Mouse (Mus musculus) brown adipose tissue, adult 24 weeks (tissue): ENCODE results near the gene Rnf138rt1. TPM values are rescaled to one million over a fixed set of nuclear protein-coding genes. Genes with fewer than 3 reads are reported as not detected.

Source experiments
- H3K27ac ChIP-seq: fragments of 200-500 bp; replicated peaks from 2 replicates; pipeline ENCODE4 v1.5.1; 2012; ENCODE audit warnings: low read depth, mild to moderate bottlenecking, low read length
- H3K4me1 ChIP-seq: fragments of 200-500 bp; 2 replicates; pipeline ENCODE4 v1.6.1; 2012; ENCODE audit warnings: low read length, mixed read lengths; ENCODE audit not compliant: control insufficient read depth, insufficient read depth, insufficient read length
- H3K4me3 ChIP-seq: fragments of 200-500 bp; 2 replicates; pipeline ENCODE4 v1.5.1; 2012; ENCODE audit warnings: low read depth, mild to moderate bottlenecking, low read length, moderate library complexity; ENCODE audit not compliant: insufficient read depth
- polyA plus RNA-seq: library from polyadenylated mRNA; stranded (reverse); fragments of >200 nt; gene quantifications from 2 replicates; pipeline ENCODE4 v1.2.4, GENCODE M21; 2012; ENCODE audit not compliant: missing spikeins, insufficient read depth, insufficient read length

Rnf138rt1 gene
- not detected in 2 replicates for polyA plus RNA-seq

DNA sequence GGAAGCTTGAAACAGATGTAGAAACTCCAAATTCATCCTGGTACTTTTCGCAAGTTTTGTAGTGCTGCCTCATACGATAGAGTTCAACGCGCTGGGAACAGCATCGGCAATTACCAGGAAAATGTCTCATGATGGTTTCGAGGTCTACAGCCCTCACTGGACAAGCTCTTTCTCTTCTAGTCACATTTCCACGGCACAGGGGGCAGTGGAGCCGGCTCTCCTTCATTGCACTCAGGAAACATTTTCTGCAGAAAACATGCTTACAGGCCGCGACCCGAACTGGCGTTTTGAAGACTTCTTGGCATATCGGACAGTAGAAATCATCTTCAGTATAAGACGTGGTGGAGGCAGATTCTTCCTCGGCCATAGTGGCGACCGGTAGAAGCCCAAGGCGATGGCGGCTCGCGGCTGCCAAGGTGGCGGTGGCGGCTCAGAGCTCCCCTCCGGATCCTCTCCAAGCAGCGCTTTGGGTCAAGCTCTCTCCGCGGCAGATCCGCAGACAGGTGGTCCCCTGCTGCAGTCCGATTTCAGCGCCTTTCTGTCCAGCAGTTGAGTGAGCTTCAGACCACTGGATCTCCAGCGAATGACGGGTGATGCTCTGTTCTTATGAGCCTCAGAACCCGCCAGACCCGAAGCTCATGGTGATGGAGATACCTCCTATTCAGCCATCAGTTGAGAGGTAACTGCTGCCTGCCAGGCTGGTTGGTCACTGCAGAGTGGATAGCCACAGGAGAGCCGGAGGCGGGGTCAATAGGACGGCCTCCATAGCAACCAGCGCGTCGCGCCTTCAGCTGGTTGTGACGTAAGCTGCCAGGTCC, at the start of gene Rnf138rt1:
Gene Rnf138rt1 (minus strand): TSS at position 713 of the 818 bp plus-strand sequence.
- Histone ChIP-seq H3K4me1 (no peaks in the 10 kb centered on the region; the same call in 1 of the 2 replicates), H3K27ac (no peak within 1 kb of the TSS), H3K4me3 (peak within 1 kb of the TSS; percentile 40)

DNA sequence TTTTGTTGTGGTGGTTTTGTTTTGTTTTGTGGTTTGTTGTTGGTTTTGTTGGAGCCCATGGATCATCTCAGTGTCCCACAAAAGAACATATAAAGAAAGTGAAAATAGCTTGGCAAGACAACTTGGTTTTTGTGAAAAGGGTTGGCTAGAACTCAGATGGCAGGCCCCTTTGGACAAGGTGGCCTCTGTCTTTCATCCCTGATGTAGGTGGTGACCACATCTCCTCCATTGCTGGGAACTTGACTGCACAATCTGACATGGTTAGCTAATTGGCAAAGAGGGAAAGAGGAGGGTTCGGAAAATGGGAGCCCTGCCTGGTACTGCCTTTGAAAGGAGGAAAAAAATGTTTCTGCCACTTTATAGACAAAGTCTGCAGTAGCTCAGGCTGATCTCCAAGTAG, 46.1 kb upstream of the Rnf138rt1 start:
- Histone ChIP-seq H3K4me1 (no peaks in the 10 kb centered on the region), H3K27ac (no peak overlapping the region), H3K4me3 (no peak overlapping the region)

DNA sequence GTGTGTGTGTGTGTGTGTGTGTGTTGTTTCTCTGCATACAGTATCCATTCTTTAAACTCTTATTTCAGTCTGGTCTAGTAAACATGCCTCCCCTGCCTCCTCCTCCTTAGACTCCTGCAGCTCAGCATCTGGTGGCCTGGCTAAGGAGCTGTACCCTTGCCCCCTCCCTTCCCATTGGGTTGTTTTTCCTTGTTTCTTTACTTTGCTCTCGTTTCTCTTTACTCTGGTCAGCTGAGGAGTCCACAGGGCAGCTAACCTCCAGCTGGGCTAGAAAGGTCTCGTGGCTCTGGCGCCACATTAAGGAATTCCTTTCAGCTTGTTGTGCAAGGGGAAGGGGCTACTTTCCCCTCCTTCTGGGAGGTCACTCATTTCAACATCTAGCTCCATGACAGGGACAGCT, 5.2 kb upstream of the Rnf138rt1 start:
- Histone ChIP-seq H3K4me3 (no peak overlapping the region), H3K27ac (no peak overlapping the region), H3K4me1 (no peaks in the 10 kb centered on the region)

DNA sequence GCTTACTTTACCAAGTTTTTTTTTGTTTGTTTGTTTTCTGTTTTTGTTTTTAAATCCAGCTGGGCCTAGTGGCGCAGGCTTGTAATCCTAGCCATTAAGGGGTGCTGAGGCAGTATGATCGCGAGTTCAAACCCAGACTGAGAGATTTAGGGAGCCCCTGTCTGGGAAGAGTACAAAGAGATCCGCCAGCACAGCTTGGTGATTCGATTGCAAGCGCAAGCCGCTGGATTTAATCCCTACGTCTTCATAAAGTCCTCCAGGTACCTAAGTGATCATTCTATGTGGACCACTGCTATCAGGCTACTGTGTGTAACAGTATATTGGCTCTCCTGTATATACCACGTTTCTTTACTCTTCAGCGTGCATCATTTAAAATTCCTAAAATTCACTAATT, 303 bp upstream of the Rnf138rt1 start:
- H3K4me3 ChIP-seq: peak overlapping the region; percentile 40; the same call in 1 of the 2 replicates
- H3K4me1 ChIP-seq: no peaks in the 10 kb centered on the region; the same call in 1 of the 2 replicates
- no peak overlapping the region for H3K27ac ChIP-seq

DNA sequence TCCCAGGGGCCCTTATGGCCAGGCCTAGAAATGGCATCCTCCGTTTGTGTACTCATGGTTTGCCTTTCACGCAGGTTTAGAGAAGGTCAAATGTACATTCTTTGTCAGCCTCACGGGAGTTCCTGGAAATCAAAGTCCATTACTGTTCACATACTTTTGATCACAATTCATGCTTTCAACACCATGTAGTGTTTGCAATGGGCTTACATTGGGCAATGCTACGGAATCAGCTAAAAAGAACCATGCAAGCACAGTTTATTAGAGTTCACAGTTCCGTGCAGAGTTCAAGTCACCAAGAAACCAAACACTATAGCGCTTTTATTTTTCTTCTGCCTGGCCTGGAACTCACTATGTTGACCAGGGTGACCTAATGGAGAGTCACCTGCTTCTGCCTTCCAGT, 15.1 kb downstream of the Rnf138rt1 start:
- Histone ChIP-seq H3K4me1 (no peaks in the 10 kb centered on the region), H3K27ac (no peak overlapping the region), H3K4me3 (no peak overlapping the region)

DNA sequence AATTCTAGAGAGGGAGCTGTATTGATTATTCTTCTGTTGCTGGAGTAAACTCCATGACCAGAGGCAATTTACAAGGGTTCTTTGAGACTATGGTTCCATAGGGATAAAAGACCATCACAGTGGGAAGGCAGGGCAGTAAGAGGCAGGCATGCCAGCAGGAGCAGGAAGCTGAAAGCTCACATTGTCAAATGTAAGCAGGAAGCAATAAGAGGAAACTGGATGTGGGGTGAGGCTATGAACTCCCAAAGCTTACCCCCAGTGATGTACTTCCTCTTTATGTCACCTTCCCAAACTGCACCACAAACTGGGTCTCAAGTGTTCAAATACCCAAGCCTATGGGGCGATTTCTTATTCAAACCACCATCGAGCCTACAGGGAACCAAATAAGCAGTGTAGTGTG, 17.2 kb downstream of the Rnf138rt1 start:
- H3K4me3 ChIP-seq: no peak overlapping the region
- no peak overlapping the region for H3K27ac ChIP-seq
- H3K4me1 ChIP-seq: no peaks in the 10 kb centered on the region

DNA sequence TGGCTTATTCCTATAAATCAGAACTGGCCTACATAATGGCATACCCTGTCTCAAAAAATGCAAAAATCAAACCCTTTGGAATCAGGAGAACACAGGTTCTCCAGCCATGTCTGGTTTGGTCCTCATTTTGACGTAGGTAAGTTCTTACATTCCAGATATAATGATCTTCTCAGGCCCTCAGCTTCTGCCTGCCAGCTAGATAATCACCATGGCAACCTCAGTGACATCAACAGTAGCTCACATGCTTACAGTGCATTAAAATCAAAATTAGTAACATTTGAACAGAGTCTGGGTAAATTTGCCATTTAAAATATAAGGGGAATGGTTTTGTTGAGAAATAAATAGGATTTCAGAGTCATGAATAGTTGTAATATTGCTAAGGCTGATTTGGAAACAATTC, 22.2 kb downstream of the Rnf138rt1 start:
- no peak overlapping the region for H3K4me3 ChIP-seq
- no peak overlapping the region for H3K27ac ChIP-seq
- no peaks in the 10 kb centered on the region for H3K4me1 ChIP-seq

DNA sequence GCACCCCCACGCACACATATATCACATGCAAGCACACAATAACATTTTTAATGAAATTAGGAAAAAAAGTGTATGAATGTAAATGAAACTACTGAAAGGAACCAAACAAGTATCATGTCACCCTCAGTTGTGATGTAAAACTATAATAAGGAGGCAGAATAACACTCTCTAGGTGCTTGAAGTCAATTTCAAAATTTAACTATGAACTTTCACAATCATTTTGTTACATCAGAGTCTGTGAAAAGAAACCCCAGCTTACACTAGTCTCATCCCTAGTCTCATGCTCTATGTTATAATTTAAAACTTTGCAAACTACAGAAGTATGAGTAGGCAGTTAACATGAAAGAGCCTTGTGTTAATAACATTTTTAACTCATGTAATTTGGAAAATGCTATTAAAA, 27.0 kb downstream of the Rnf138rt1 start:
- H3K27ac ChIP-seq: no peak overlapping the region
- H3K4me3 ChIP-seq: no peak overlapping the region
- H3K4me1 ChIP-seq: no peaks in the 10 kb centered on the region

DNA sequence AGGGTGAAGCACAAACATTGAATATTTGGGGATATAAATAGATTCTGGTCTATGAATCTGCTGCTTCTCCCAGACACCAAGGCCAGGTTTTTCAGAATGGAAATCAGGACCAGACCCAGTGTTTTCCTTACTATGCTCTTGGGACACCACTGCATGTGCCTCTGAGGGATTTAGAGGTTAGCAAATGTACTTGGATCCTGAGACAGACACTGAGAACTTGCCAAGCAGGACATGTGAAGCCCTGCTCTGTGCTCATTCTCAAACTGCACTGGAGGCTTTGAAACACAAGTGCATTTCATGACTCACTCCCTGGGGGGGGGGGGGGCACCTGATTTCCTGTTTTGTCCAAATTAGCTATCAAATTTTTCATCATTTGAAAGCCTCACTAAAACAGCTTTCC, 37.5 kb downstream of the Rnf138rt1 start:
- no peaks in the 10 kb centered on the region for H3K4me1 ChIP-seq
- no peak overlapping the region for H3K4me3 ChIP-seq
- no peak overlapping the region for H3K27ac ChIP-seq

DNA sequence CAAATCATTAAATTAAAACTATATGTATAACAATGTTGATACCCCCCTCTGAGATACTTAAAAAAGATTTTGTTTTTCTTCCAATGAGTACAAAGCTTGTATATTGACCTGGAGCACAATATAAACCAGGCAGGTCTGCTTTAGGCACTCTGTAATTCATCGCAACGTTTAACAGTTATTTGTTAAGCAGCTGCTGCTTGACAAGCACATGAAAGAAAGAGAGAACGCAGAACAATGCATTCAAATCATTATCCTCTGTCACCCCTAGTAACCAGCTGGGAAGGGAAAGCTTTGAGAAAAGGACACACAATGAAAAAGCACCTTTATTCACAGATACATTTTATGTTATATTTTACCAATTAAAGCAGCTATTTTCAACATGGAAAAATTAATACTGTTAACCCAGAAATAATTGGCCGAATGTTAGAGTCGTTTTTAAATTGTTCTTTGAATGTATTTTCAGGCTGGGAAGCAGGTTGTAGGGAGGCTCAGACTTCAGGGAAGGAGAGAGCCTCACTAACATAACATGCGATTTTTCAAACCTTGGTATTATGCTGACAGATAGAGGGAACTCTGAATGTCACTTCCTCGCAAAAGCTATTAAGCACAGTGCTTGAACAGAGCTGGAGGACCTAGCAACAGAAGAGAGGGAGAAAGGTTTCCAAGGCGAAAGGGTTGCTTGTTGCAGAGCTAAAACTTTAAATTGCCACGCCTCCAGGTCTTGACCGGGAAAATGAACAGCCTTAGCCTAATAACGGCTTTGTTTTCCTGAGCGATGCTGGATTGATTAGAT, 38.1 kb downstream of the Rnf138rt1 start:
- Histone ChIP-seq H3K27ac (no peak overlapping the region), H3K4me3 (no peak overlapping the region), H3K4me1 (no peaks in the 10 kb centered on the region)

DNA sequence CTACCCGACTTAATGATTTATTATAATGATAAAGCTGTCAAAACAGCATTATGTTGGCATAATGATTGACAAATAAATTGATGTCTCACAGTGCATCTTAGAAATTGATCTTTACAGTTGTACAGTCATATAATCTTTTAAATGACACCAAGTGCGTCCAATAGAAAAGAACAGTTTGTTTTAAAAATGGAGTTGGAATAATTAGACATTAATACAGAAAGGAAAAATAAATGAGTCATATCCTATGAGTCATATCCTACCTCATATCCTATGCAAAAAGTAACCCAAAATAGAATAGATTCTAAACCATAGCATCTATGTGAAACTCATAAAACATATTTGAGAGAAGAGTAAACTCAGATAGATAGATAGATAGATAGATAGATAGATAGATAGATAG, 40.5 kb downstream of the Rnf138rt1 start:
- no peak overlapping the region for H3K27ac ChIP-seq

More for the DNA sequence above, 40.5 kb downstream of the Rnf138rt1 start:
- H3K4me3 ChIP-seq: no peak overlapping the region
- no peaks in the 10 kb centered on the region for H3K4me1 ChIP-seq

Other genes starting within 250 kb of the Rnf138rt1 start
- gene Grpr, start 211.7 kb downstream of the Rnf138rt1 start, polyA plus RNA-seq: not detected in 2 replicates
- 7.4 and 9.6 TPM in 2 replicates for gene Ap1s2, start 147.7 kb upstream of the Rnf138rt1 start, polyA plus RNA-seq
- gene Zrsr2, start 197.3 kb upstream of the Rnf138rt1 start, polyA plus RNA-seq: 16.7 and 21.7 TPM in 2 replicates